In genomic region chr14:56775416-56775815, GRCm38 (mm10) we compare ENCODE assay signal across 9 mouse cellular contexts. TPM values are rescaled to one million over a fixed set of nuclear protein-coding genes. Genes with fewer than 3 reads are reported as not detected.
DNase-seq lines count a peak whose midpoint lies in the region; ATAC-seq and TF ChIP-seq lines count a peak whose summit lies in the region.
"Had no signal": no experiment of that assay in that cellular context is flagged by ENCODE, and none has a peak within 500 bp of the region (broad histone marks: within the 10 kb centered on the region; RNA-seq: fewer than 3 reads in every experiment).

No protein-coding gene starts in this region.

- DNase-seq in heart, postnatal 25 days (ENCODE audit: low spot score) = no peak
- DNase-seq in embryonic facial prominence, embryonic 11.5 days (ENCODE audit: low spot score) = no peak
- DNase-seq in hindbrain, postnatal 0 days (ENCODE audit: low spot score) = no peak
- no peak for DNase-seq in urinary bladder, adult 18-20 months (ENCODE audit: low spot score in 2 of 2)
- DNase-seq: lung, adult 18-20 months had no signal

- intact Hi-C loops in heart, postnatal 25 days (cut with DNase I) = loop anchor here (5.0 kb wide), 1 partner anchor 108 kb away; the partner anchor contains the start of gene Mphosph8

- TF ChIP-seq CTCF in hindbrain, postnatal 0 days (IDR thresholded peaks at IDR 0.05; ENCODE audit: low read depth) = no peak

- H3K9ac ChIP-seq in heart, embryonic 16.5 days (ENCODE audit: low read length) = no peak overlapping the region
- H3K9ac ChIP-seq in embryonic facial prominence, embryonic 11.5 days (replicated peaks; ENCODE audit: low read length) = no peak overlapping the region
- H3K9ac ChIP-seq in hindbrain, postnatal 0 days (replicated peaks; ENCODE audit: low read length) = no peak overlapping the region
- H3K9ac ChIP-seq in midbrain, embryonic 16.5 days (ENCODE audit: low read depth, low read length) = no peak overlapping the region

- H3K9me3 ChIP-seq in heart, embryonic 16.5 days (replicated peaks; ENCODE audit: control insufficient read depth, low read length) = no peaks in the 10 kb centered on the region
- no peaks in the 10 kb centered on the region for H3K9me3 ChIP-seq in embryonic facial prominence, embryonic 11.5 days (replicated peaks; ENCODE audit: control insufficient read depth, low read length)
- H3K9me3 ChIP-seq in hindbrain, postnatal 0 days (ENCODE audit: low read length) = no peaks in the 10 kb centered on the region
- no peaks in the 10 kb centered on the region for H3K9me3 ChIP-seq in midbrain, embryonic 16.5 days (replicated peaks; ENCODE audit: control insufficient read depth, low read length, poor library complexity, severe bottlenecking)

- 48% methylated on average over 4 of the region's 4 CpGs for WGBS in heart, embryonic 16.5 days
- WGBS in embryonic facial prominence, embryonic 11.5 days = 73% methylated on average over 4 of the region's 4 CpGs
- WGBS in hindbrain, postnatal 0 days = 70% methylated on average over 4 of the region's 4 CpGs
- WGBS in midbrain, embryonic 16.5 days = 82% methylated on average over 4 of the region's 4 CpGs

- H3K27ac ChIP-seq in heart, embryonic 16.5 days (ENCODE audit: low read length) = no peak overlapping the region
- H3K27ac ChIP-seq in embryonic facial prominence, embryonic 11.5 days (replicated peaks; ENCODE audit: low read depth, low read length) = no peak overlapping the region
- no peak overlapping the region for H3K27ac ChIP-seq in hindbrain, postnatal 0 days
- no peak overlapping the region for H3K27ac ChIP-seq in midbrain, embryonic 16.5 days (ENCODE audit: low read length)

- no peaks in the 10 kb centered on the region for H3K27me3 ChIP-seq in heart, embryonic 16.5 days (ENCODE audit: control insufficient read depth, insufficient read depth, low read length)
- no peaks in the 10 kb centered on the region for H3K27me3 ChIP-seq in embryonic facial prominence, embryonic 11.5 days (ENCODE audit: control insufficient read depth, insufficient read depth, low read length)
- no peaks in the 10 kb centered on the region for H3K27me3 ChIP-seq in hindbrain, postnatal 0 days (ENCODE audit: insufficient read depth, low read length)
- no peaks in the 10 kb centered on the region for H3K27me3 ChIP-seq in midbrain, embryonic 16.5 days (ENCODE audit: control insufficient read depth, insufficient read depth, low read depth, low read length)

- no peak overlapping the region; the same call in 1 of the 2 replicates for H3K4me3 ChIP-seq in heart, embryonic 16.5 days (ENCODE audit: low read length)
- 0 out of 2 replicates have a peak overlapping the region, but pooled peaks have one; percentile 1 for H3K4me3 ChIP-seq in embryonic facial prominence, embryonic 11.5 days (ENCODE audit: low read depth, low read length)
- H3K4me3 ChIP-seq in hindbrain, postnatal 0 days (ENCODE audit: low read length) = peak overlapping the region; percentile 98
- peak overlapping the region; percentile 25; the same call in 1 of the 2 replicates for H3K4me3 ChIP-seq in midbrain, embryonic 16.5 days (ENCODE audit: low read depth, low read length)

- H3K36me3 ChIP-seq in heart, embryonic 16.5 days (ENCODE audit: control insufficient read depth, insufficient read depth) = peaks cover 14% of the 10 kb centered on the region
- H3K36me3 ChIP-seq in embryonic facial prominence, embryonic 11.5 days (replicated peaks; ENCODE audit: control insufficient read depth, insufficient read depth, low read depth, low read length) = no peaks in the 10 kb centered on the region
- H3K36me3 ChIP-seq in hindbrain, postnatal 0 days (ENCODE audit: insufficient read depth, low read length) = peaks cover 8% of the 10 kb centered on the region; the same call in 1 of the 2 replicates
- peaks cover 5% of the 10 kb centered on the region; the same call in 1 of the 2 replicates for H3K36me3 ChIP-seq in midbrain, embryonic 16.5 days (ENCODE audit: control insufficient read depth, insufficient read depth, low read length)

- H3K4me2 ChIP-seq in heart, embryonic 16.5 days (ENCODE audit: low read depth, low read length) = peak overlapping the region; percentile 53
- H3K4me2 ChIP-seq in embryonic facial prominence, embryonic 11.5 days (ENCODE audit: low read depth, low read length) = peak overlapping the region; percentile 16; the same call in 1 of the 2 replicates
- peak overlapping the region; percentile 75 for H3K4me2 ChIP-seq in hindbrain, postnatal 0 days (ENCODE audit: low read depth, low read length)
- H3K4me2 ChIP-seq in midbrain, embryonic 16.5 days (ENCODE audit: low read length) = peak overlapping the region; percentile 48

- peaks cover 18% of the 10 kb centered on the region for H3K4me1 ChIP-seq in heart, embryonic 16.5 days (ENCODE audit: control insufficient read depth, insufficient read depth, low read length)
- peaks cover 4% of the 10 kb centered on the region; the same call in 1 of the 2 replicates for H3K4me1 ChIP-seq in embryonic facial prominence, embryonic 11.5 days (ENCODE audit: control insufficient read depth, insufficient read depth, low read length)
- peaks cover 6% of the 10 kb centered on the region; the same call in 1 of the 2 replicates for H3K4me1 ChIP-seq in hindbrain, postnatal 0 days (ENCODE audit: insufficient read depth, low read length)
- H3K4me1 ChIP-seq in midbrain, embryonic 16.5 days (ENCODE audit: control insufficient read depth, insufficient read depth, low read length) = peaks cover 35% of the 10 kb centered on the region

- no peak for ATAC-seq in heart, embryonic 16.5 days (replicated peaks; ENCODE audit: extremely low read depth, insufficient read depth, low FRiP score)
- ATAC-seq in embryonic facial prominence, embryonic 11.5 days (replicated peaks; ENCODE audit: insufficient number of reproducible peaks, low FRiP score, low TSS enrichment, low read depth) = no peak
- ATAC-seq in hindbrain, postnatal 0 days = no peak
- ATAC-seq in midbrain, embryonic 16.5 days = no peak
- ATAC-seq in megakaryocyte progenitor cell, adult 5-6 weeks (replicated peaks; ENCODE audit: poor library complexity) = no peak
- no peak for ATAC-seq in granulocyte monocyte progenitor cell, adult 5-6 weeks (replicated peaks; ENCODE audit: poor library complexity, severe bottlenecking)

RNA-seq across cellular contexts. Expression of gene Pspc1, which starts 2.7 kb away (rescaled TPM):
- 16.1 and 19.6 TPM in 2 replicates for polyA plus RNA-seq in heart, embryonic 16.5 days (2015; fragmentation: Nextera tagmentation; extraction: Ambion mirVana)
- total RNA-seq in heart, postnatal 25 days (2021) = 10 to 100 TPM; 13.1 to 14.6 TPM
- polyA plus RNA-seq in embryonic facial prominence, embryonic 11.5 days (2014; fragmentation: Nextera tagmentation; extraction: Ambion mirVana) = 59.6 and 60.2 TPM in 2 replicates
- total RNA-seq in hindbrain, postnatal 0 days (2014; rRNA removed) = 42.0 and 45.1 TPM in 2 replicates
- 32.8 and 34.5 TPM in 2 replicates for polyA plus RNA-seq in hindbrain, postnatal 0 days (2015; fragmentation: Nextera tagmentation; extraction: Ambion mirVana)
- 38.8 and 49.1 TPM in 2 replicates for polyA plus RNA-seq in midbrain, embryonic 16.5 days (2015; fragmentation: Nextera tagmentation; extraction: Ambion mirVana)
- 49.9 and 53.3 TPM in 2 replicates for total RNA-seq in megakaryocyte progenitor cell, adult 5-6 weeks (2015)
- total RNA-seq in megakaryocyte progenitor cell, adult 5-6 weeks (2017) = 119 and 174 TPM in 2 replicates
- 45.1 and 58.0 TPM in 2 replicates for total RNA-seq in granulocyte monocyte progenitor cell, adult 5-6 weeks (2014; fragmentation: Nextera tagmentation)
- 109 and 184 TPM in 2 replicates for total RNA-seq in granulocyte monocyte progenitor cell, adult 5-6 weeks (2017)

RNA-seq across cellular contexts. Expression of gene Zmym5, which starts 36.1 kb away (rescaled TPM):
- 18.2 and 19.2 TPM in 2 replicates for polyA plus RNA-seq in heart, embryonic 16.5 days (2015; fragmentation: Nextera tagmentation; extraction: Ambion mirVana)
- 10 to 100 TPM; 20.5 to 22.4 TPM for total RNA-seq in heart, postnatal 25 days (2021)
- 24.2 and 26.2 TPM in 2 replicates for polyA plus RNA-seq in embryonic facial prominence, embryonic 11.5 days (2014; fragmentation: Nextera tagmentation; extraction: Ambion mirVana)
- total RNA-seq in hindbrain, postnatal 0 days (2014; rRNA removed) = 12.1 and 12.4 TPM in 2 replicates
- 25.3 and 25.9 TPM in 2 replicates for polyA plus RNA-seq in hindbrain, postnatal 0 days (2015; fragmentation: Nextera tagmentation; extraction: Ambion mirVana)
- 36.4 and 38.5 TPM in 2 replicates for polyA plus RNA-seq in midbrain, embryonic 16.5 days (2015; fragmentation: Nextera tagmentation; extraction: Ambion mirVana)
- total RNA-seq in megakaryocyte progenitor cell, adult 5-6 weeks (2015) = 22.1 and 27.1 TPM in 2 replicates
- 14.5 and 19.8 TPM in 2 replicates for total RNA-seq in megakaryocyte progenitor cell, adult 5-6 weeks (2017)
- total RNA-seq in granulocyte monocyte progenitor cell, adult 5-6 weeks (2014; fragmentation: Nextera tagmentation) = 13.8 and 19.3 TPM in 2 replicates
- 14.6 and 17.2 TPM in 2 replicates for total RNA-seq in granulocyte monocyte progenitor cell, adult 5-6 weeks (2017)

Comparison
In these comparisons a context has a peak if more than half of its experiments do, and no peak if none do; other contexts are left out.
1. H3K4me2 ChIP-seq: peak in every context shown above with its lines; median percentile 75 in hindbrain, postnatal 0 days; 53 in heart, embryonic 16.5 days; 48 in midbrain, embryonic 16.5 days; 16 in embryonic facial prominence, embryonic 11.5 days.